Mouse (Mus musculus) CD8-positive naive resting alpha-beta T cell, adult 2 months (primary cell): ENCODE data around the gene Olfr92.

ENCODE experiments used
- DNase-seq, 2 experiments: peaks; one replicate each; pipeline ENCODE4 v3.0.0; 2022; ENCODE audit warnings: low read depth in 2 of 2, low spot score in 2 of 2

Olfr92 gene

GRCm38 (mm10) chr17:37063063-37063462 is 56.8 kb downstream of the Olfr92 start:
- no peak for DNase-seq

- DNase-seq, result no peak
Observed at GRCm38 (mm10) chr17:37062101-37062641, 57.7 kb downstream of the Olfr92 start.

- DNase-seq, result no peak
Observed at GRCm38 (mm10) chr17:37061435-37061834, 58.5 kb downstream of the Olfr92 start.
